Mouse (Mus musculus): ENCODE results near the gene Fgf11. TPM values are rescaled to one million over a fixed set of nuclear protein-coding genes. Genes with fewer than 3 reads are reported as not detected.

Gene Fgf11
- polyA plus RNA-seq, 1 experiment from 2014 or later: 8.7 TPM

DNA sequence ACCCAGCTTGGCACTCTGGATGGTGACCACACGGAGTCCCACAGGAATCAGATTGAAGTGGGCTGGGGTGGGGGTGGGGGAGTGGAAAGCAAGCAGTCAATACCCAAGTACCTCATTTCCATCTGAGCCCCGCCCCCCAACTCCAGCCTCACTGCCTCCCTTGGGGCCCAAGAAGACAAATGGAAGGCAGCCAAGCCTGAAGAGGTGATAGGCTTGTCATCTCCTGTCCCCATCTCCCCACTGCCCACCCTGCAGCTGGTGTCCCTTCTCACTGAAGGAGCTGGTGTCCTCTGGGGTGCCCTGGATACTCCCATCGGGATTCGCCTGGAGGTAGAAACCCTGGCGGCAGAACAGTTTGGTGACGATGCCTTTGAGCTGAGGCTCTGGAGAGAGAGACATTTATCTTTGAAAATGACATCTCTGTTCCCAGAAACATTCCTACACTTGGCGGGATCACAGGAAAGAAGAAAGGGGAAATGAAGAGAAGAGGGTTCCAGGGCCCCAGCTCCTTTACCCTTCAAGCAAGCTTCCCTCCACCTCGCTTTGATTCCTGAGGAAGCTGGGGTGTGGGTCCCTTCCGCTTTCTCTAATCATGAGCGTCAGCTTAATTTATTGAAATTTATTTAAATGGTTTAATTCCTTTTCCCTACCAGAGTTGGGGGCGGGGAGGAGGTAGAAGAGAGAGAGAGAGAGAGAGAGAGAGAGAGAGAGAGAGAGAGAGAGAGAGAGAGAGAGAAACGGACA, 2.1 kb downstream of the Fgf11 start:
- H3K27me3 ChIP-seq (replicated peaks): peaks cover 22% of the 10 kb centered on the region
- H3K4me3 ChIP-seq (replicated peaks): peak overlapping the region; percentile 63
- H3K4me1 ChIP-seq: peaks cover 68% of the 10 kb centered on the region
- H3K27ac ChIP-seq (replicated peaks): peak overlapping the region; percentile 94
- H3K36me3 ChIP-seq: no peaks in the 10 kb centered on the region
- no peak for ATAC-seq (ENCODE audit: low FRiP score)
- peak overlapping the region; percentile 87 for H3K4me2 ChIP-seq
- peak overlapping the region; percentile 57 for H3K9ac ChIP-seq (replicated peaks)
- 13% methylated on average over 12 of the region's 12 CpGs for WGBS
- H3K9me3 ChIP-seq (replicated peaks): no peaks in the 10 kb centered on the region

DNA sequence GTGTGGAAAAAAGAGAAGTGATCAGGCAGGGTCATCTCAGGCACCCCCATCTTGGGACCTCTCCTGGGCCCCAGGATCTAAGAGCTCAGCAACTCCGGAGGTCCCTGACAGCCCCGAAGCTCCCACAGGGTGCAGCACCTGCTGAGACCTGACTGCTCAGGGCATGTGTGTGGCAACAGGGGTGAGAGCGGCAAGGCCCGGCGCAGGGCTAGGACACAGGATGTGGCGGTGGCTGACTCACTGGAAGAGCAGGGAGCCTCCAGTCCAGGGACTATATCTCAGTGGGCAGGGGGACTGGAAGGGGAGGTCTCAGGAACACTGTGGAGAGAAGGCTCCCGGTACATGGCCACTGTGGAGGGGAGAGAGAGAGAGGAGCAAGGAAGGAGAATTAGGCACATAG, 3.7 kb downstream of the Fgf11 start:
- no peak overlapping the region for H3K27ac ChIP-seq (replicated peaks)
- ATAC-seq (ENCODE audit: low FRiP score): no peak
- H3K36me3 ChIP-seq: no peaks in the 10 kb centered on the region
- no peak overlapping the region for H3K4me3 ChIP-seq (replicated peaks)
- WGBS: 81% methylated on average over 7 of the region's 7 CpGs
- no peak overlapping the region for H3K4me2 ChIP-seq
- H3K27me3 ChIP-seq (replicated peaks): peaks cover 30% of the 10 kb centered on the region
- H3K4me1 ChIP-seq: peaks cover 52% of the 10 kb centered on the region
- no peaks in the 10 kb centered on the region for H3K9me3 ChIP-seq (replicated peaks)
- no peak overlapping the region for H3K9ac ChIP-seq (replicated peaks)

DNA sequence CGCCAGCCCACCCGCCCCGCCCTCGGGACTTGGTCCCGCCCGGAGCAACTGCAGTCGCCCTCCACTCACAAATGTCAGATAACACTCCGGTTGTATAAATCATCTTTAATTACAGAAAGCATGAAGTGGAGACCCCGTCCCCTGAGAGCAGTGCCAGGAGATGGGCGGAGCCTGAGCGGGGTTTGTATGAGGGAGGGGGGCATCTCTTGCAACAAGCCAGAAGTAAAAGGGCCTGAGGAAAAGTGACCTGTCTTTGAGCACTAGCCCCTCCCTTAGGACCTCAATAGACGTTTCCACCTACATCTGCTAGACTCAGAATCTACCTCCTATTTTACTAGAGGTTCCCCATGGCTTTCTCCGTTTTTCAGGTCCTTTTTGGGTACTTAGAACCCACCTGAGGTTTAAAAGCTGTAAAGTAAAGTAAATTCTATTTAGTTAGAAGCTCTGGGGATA, 5.6 kb downstream of the Fgf11 start:
- Histone ChIP-seq H3K9ac (replicated peaks) (no peak overlapping the region; the same call in 1 of the 2 replicates), H3K27me3 (replicated peaks) (peaks cover 30% of the 10 kb centered on the region), H3K4me1 (peaks cover 33% of the 10 kb centered on the region), H3K9me3 (replicated peaks) (no peaks in the 10 kb centered on the region), H3K36me3 (no peaks in the 10 kb centered on the region), H3K27ac (replicated peaks) (no peak overlapping the region), H3K4me3 (replicated peaks) (peak overlapping the region; percentile 46), H3K4me2 (peak overlapping the region; percentile 85)
- ATAC-seq (ENCODE audit: low FRiP score): no peak
- 1% methylated on average over 13 of the region's 13 CpGs for WGBS

DNA sequence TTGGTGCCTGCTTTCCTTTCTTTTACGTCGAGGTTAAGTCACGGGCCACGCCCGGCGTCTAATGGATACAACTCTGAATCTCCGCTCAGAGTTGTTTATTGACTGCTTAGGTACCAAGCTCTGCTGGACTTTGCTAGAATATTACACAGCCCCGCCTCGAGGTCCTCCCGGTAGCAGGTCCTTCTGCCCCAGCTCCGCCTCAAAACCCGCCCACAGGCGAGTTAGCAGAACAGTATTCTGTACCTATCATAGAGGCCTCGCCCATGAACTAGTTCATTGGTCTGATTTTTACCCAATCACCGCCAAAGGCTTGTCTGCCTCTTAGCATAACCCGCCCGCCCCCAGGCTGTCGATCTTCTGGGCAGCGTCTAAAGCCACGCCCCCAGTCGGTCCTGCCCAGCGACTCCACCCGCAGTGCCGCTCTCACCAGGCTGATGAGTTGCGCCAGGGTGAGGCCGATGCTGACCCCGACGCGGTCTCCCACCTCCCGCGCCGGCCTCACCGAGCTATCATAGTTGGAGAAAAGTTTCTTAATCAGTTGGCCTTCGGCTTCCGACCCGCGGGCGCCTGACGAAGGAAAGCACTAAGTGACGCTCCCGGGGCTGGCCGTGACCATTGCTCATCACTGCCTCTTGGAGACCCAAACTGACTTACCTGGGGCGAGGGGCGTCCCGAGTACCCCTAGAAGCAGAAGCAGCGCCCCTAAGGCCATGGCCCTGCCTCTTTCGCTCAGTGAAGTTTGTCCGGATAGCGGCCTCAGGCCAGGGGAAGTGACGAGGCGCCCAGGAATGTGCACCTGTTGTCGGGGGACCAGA, 6.3 kb downstream of the Fgf11 start, which contains the start of gene Chrnb1:
TSS of gene Chrnb1 (minus strand) at position 776 of the 815 bp plus-strand sequence.
- ATAC-seq (ENCODE audit: low FRiP score): peak; percentile 89
- Histone ChIP-seq H3K27ac (replicated peaks) (0 out of 2 replicates have a peak within 1 kb of the TSS, but pooled peaks have one; percentile 33), H3K27me3 (replicated peaks) (peaks cover 30% of the 10 kb centered on the region), H3K4me3 (replicated peaks) (peak within 1 kb of the TSS; percentile 46), H3K9ac (replicated peaks) (peak within 1 kb of the TSS; percentile 43), H3K4me1 (peaks cover 28% of the 10 kb centered on the region), H3K36me3 (no peaks in the 10 kb centered on the region), H3K4me2 (peak within 1 kb of the TSS; percentile 85), H3K9me3 (replicated peaks) (no peaks in the 10 kb centered on the region)
- 2% methylated on average over 52 of the region's 52 CpGs for WGBS

DNA sequence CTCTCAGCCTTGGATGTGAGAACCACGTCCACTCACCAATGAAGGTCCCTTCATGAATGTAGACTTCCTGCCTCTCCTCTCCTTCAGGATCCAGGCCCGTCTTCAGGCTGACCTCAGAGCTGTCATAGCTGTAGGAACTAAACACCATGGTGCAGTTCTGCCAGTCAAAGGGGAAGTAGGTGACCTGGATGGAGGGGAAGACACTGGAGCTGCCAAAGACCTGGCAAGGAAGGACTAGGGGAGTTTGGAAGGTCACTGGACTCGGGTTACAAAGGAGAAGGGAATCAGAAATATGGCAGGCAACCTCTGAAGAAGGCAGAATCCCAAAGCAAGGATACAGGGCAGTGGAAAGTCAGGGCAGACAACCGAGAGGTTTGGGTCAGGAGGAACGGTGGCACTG, 8.2 kb downstream of the Fgf11 start:
- Histone ChIP-seq H3K27ac (replicated peaks) (no peak overlapping the region), H3K9me3 (replicated peaks) (no peaks in the 10 kb centered on the region), H3K27me3 (replicated peaks) (peaks cover 30% of the 10 kb centered on the region), H3K36me3 (no peaks in the 10 kb centered on the region), H3K9ac (replicated peaks) (no peak overlapping the region), H3K4me3 (replicated peaks) (no peak overlapping the region), H3K4me1 (peaks cover 12% of the 10 kb centered on the region), H3K4me2 (no peak overlapping the region)
- no peak for ATAC-seq (ENCODE audit: low FRiP score)
- WGBS: 67% methylated on average over 5 of the region's 5 CpGs

DNA sequence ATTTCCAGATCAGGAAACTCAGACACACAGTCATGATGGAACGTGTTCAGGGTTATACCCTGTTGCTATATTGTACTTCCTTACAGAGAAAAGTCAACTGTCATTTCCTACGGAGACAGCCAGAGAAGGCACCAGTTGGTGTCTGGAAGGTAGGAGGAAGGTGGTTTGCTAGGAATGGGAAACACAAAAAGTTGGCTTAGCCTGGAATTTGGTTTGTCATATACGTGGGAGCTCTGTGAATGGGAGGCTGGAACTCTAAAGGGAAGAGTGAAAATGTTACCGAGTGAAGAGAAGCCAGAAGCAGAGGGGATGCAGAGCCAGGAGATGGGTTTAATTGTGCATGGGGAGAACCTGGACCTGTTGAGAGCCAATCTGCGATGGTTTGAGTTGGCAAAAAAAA, 10.2 kb downstream of the Fgf11 start:
- no peak overlapping the region for H3K4me3 ChIP-seq (replicated peaks)
- peaks cover 12% of the 10 kb centered on the region for H3K4me1 ChIP-seq
- H3K27ac ChIP-seq (replicated peaks): no peak overlapping the region
- H3K27me3 ChIP-seq (replicated peaks): peaks cover 17% of the 10 kb centered on the region
- 77% methylated on average over 5 of the region's 5 CpGs for WGBS
- no peak overlapping the region for H3K9ac ChIP-seq (replicated peaks)
- H3K4me2 ChIP-seq: no peak overlapping the region
- no peaks in the 10 kb centered on the region for H3K36me3 ChIP-seq
- ATAC-seq (ENCODE audit: low FRiP score): no peak
- no peaks in the 10 kb centered on the region for H3K9me3 ChIP-seq (replicated peaks)

DNA sequence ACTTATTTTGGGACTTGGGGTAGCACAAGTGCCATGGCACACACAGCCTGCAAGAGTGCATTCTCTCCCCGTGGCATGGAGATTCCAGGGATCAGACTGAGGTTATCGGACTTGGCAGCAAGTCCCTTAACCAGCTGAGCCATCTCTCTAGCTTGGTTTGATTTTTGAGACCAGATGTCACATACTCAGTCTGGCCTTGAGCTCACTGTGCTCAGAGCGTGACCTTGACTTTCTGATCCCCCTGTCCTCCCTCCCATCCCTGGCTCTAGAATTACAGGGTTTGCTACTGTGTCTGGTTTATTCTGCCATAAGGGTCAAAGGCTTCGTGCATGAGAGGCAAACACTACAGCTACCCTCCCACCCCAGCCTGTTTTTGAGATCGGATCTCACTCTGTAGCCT, 12.2 kb downstream of the Fgf11 start:
- no peaks in the 10 kb centered on the region for H3K9me3 ChIP-seq (replicated peaks)
- no peak overlapping the region for H3K4me2 ChIP-seq
- no peak overlapping the region for H3K9ac ChIP-seq (replicated peaks)
- H3K4me1 ChIP-seq: no peaks in the 10 kb centered on the region
- H3K36me3 ChIP-seq: no peaks in the 10 kb centered on the region
- no peak overlapping the region for H3K27ac ChIP-seq (replicated peaks)
- WGBS: 75% methylated on average over 5 of the region's 5 CpGs
- no peak overlapping the region for H3K4me3 ChIP-seq (replicated peaks)
- H3K27me3 ChIP-seq (replicated peaks): peaks cover 8% of the 10 kb centered on the region
- ATAC-seq (ENCODE audit: low FRiP score): no peak

DNA sequence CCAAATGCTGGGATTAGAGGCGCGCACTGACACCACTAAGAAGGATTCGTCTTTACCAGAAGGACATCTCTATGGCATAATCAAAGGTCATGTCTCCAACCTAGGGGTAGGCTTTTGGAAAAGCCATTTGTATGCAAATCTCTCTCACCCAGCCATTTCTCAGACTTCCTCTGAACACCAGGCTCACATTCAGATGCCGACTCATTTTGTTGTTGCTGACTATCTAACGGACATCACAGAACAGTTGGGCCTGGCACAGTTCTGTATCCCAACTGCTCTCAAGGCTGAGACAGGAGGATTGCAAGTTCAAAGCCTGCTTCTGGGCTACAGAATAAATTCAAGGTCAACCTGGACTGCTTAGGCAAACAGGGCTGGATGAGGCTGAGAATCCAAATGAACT, 14.4 kb downstream of the Fgf11 start:
- Histone ChIP-seq H3K4me3 (replicated peaks) (no peak overlapping the region), H3K9ac (replicated peaks) (no peak overlapping the region), H3K4me1 (no peaks in the 10 kb centered on the region), H3K27ac (replicated peaks) (no peak overlapping the region), H3K27me3 (replicated peaks) (no peaks in the 10 kb centered on the region), H3K36me3 (no peaks in the 10 kb centered on the region), H3K9me3 (replicated peaks) (no peaks in the 10 kb centered on the region), H3K4me2 (no peak overlapping the region)
- no peak for ATAC-seq (ENCODE audit: low FRiP score)
- WGBS: 90% methylated on average over 5 of the region's 5 CpGs

DNA sequence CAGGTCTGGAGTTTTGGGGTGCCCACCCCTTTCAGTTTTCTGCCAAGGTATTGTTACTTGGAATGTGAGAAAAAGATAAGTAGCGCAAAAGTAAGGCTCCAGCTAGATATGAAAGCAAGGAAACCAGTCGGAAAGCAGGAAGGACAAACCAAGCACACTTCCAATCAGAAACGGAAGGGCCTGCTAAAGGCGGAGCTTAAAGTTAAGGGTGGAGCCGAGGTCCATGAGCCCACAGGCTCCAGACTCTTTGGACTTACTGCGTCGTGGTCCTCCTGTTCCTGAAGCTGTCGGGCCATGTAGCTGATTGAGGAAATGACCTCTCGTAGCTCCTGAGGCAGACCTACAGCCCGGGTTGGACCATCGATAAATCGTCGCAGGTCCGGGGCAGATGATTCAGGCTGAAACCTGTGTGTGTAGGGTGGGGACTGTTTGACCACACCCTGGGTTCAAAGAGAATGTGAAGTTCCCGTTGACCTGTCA, 16.8 kb downstream of the Fgf11 start:
- Histone ChIP-seq H3K4me1 (no peaks in the 10 kb centered on the region), H3K27ac (replicated peaks) (no peak overlapping the region), H3K4me3 (replicated peaks) (no peak overlapping the region), H3K4me2 (peak overlapping the region; percentile 3), H3K9ac (replicated peaks) (no peak overlapping the region), H3K9me3 (replicated peaks) (no peaks in the 10 kb centered on the region), H3K27me3 (replicated peaks) (no peaks in the 10 kb centered on the region), H3K36me3 (no peaks in the 10 kb centered on the region)
- 47% methylated on average over 15 of the region's 15 CpGs for WGBS
- ATAC-seq (ENCODE audit: low FRiP score): no peak

DNA sequence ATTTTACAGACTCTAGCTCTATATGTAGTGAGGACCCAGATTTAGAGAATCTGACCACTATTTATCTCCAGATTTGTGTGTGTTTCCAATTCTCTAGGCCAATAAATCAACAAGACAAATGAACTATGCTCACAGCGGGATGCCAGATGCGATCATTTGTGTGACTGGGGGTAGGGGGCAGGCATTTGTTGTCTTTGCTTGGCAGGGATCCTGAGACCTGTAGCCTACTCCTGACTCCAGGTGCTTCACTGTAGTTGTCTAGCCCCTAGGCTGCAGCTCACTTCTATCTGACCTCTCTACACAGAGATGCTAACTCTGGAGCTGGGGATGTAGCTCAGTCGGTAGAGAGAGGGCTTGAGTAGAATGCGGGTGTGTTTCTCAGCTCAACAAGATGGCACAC, 19.8 kb downstream of the Fgf11 start:
- no peaks in the 10 kb centered on the region; the same call in 1 of the 2 replicates for H3K27me3 ChIP-seq (replicated peaks)
- no peak overlapping the region for H3K4me2 ChIP-seq
- H3K4me1 ChIP-seq: no peaks in the 10 kb centered on the region
- H3K9ac ChIP-seq (replicated peaks): no peak overlapping the region
- no peak overlapping the region for H3K4me3 ChIP-seq (replicated peaks)
- no peak for ATAC-seq (ENCODE audit: low FRiP score)
- peaks cover 15% of the 10 kb centered on the region for H3K36me3 ChIP-seq
- no peaks in the 10 kb centered on the region for H3K9me3 ChIP-seq (replicated peaks)
- WGBS: 31% methylated on average over 4 of the region's 4 CpGs
- no peak overlapping the region for H3K27ac ChIP-seq (replicated peaks)

DNA sequence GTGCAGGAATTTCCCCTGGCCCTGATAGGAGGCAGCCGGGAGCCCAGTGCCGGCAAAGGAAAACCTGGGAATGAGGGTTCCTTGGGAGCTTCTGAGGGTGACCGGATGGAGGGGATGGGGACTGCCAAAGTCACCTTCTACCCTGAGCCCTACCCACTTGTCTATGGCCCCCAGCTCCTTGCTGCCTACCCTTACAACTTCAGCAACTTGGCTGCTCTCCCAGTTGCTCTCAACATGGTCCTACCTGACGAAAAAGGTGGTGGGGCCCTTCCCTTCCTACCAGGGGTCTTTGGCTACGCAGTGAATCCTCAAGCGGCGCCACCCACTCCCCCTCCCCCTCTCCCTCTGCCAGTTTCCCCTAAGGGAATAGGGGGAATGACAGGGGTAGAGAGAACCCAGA, 22.7 kb downstream of the Fgf11 start:
- no peaks in the 10 kb centered on the region; the same call in 1 of the 2 replicates for H3K27me3 ChIP-seq (replicated peaks)
- ATAC-seq (ENCODE audit: low FRiP score): no peak
- no peaks in the 10 kb centered on the region for H3K4me1 ChIP-seq
- no peak overlapping the region for H3K4me3 ChIP-seq (replicated peaks)
- H3K9ac ChIP-seq (replicated peaks): no peak overlapping the region
- H3K9me3 ChIP-seq (replicated peaks): no peaks in the 10 kb centered on the region
- H3K36me3 ChIP-seq: peaks cover 33% of the 10 kb centered on the region
- no peak overlapping the region for H3K4me2 ChIP-seq
- H3K27ac ChIP-seq (replicated peaks): no peak overlapping the region
- 54% methylated on average over 7 of the region's 7 CpGs for WGBS
